Mouse (Mus musculus) kidney, adult 2 months (tissue): ENCODE results near the gene Pms1.

Experiments
- CTCF ChIP-seq: fragments of 200-500 bp; conservative IDR thresholded peaks from 2 replicates; pipeline ENCODE4 v1.5.1; 2011; ENCODE audit warnings: low read depth, mild to moderate bottlenecking, control low read depth, low read length, moderate library complexity, mixed read lengths; ENCODE audit not compliant: insufficient read depth, insufficient read length
- POLR2A ChIP-seq: fragments of 200-500 bp; IDR thresholded peaks from one replicate; pipeline ENCODE4 v1.6.1; 2011; ENCODE audit warnings: low read depth, low read length, control low read depth

DNA sequence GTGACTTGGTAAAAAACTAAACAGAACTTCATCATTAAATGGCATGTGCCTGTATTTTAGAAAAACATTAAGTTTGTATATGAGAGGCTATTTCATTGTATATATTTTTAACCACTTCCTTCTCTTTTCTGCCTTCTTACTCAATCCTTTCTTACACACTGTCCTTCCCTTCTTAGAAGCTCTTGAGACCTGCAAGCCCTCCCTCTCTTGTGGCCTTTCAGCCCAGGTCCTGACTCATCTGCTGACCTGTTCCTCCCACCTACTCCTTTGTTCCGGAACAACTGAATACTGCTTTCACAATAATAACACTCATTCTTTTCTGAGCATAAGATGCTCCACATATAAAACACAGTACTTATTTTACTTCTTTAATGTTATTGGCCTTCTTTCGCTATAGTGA is 44.3 kb upstream of the Pms1 start:
- no peak for TF ChIP-seq POLR2A
- TF ChIP-seq CTCF: no peak
